Mouse (Mus musculus): ENCODE data around the gene Apob.

Gene Apob

GRCm38 (mm10) chr12:8032359-8032755, 54.9 kb downstream of the Apob start:
- DNase-seq (ENCODE audit: extremely low read depth, low read depth, low spot score): no peak

- no peak for DNase-seq (ENCODE audit: extremely low read depth, low read depth, low spot score)
Observed at GRCm38 (mm10) chr12:8038081-8038730, 60.8 kb downstream of the Apob start.

GRCm38 (mm10) chr12:8042626-8043394, 65.4 kb downstream of the Apob start:
- no peak for DNase-seq (ENCODE audit: extremely low read depth, low read depth, low spot score)

DNA sequence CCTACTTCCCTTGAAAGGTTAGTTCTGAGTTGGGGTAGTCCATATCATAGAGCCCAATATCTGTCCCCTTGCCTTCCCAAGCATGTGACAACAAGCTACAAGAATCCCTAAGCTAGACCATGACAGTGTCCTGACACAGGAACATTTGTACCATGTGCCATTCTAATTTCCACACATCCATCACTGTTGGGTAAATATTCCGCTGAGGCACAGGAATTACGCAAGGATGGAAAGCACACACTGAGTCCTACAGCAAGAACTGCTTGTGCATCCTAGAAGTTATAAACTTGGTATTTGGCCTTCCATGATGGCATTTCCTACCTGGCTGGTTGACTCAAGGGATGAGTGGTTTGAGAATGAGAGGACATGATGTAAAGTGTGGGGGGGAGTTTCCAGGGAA, 69.6 kb downstream of the Apob start:
- DNase-seq (ENCODE audit: extremely low read depth, low read depth, low spot score): no peak

GRCm38 (mm10) chr12:8047789-8048309, 70.4 kb downstream of the Apob start:
- DNase-seq (ENCODE audit: extremely low read depth, low read depth, low spot score): no peak

GRCm38 (mm10) chr12:8056001-8056640, 78.7 kb downstream of the Apob start:
- DNase-seq (ENCODE audit: extremely low read depth, low read depth, low spot score): no peak

GRCm38 (mm10) chr12:8059576-8059975, 82.1 kb downstream of the Apob start:
- no peak for DNase-seq (ENCODE audit: extremely low read depth, low read depth, low spot score)

- DNase-seq (ENCODE audit: extremely low read depth, low read depth, low spot score): no peak
Observed at GRCm38 (mm10) chr12:8063363-8064065, 86.1 kb downstream of the Apob start.

All from fat pad, adult 2 months (tissue).